Mouse (Mus musculus) forebrain, embryonic 12.5 days (tissue): ENCODE measurements around the gene Hist2h2be. TPM values are rescaled to one million over a fixed set of nuclear protein-coding genes. Genes with fewer than 3 reads are reported as not detected.
"Not testable (repeated sequence)": the region's sequence is repeated elsewhere in the genome, so short reads cannot be mapped to it uniquely, and the experiment has no call there.

Source experiments
- ATAC-seq: fragments of 200-750 bp; cut with Nextera tagmentation; 2 replicates; pipeline ENCODE4 v1.8.0; 2017; ENCODE audit warnings: moderate TSS enrichment; ENCODE audit not compliant: low FRiP score
- H3K27ac ChIP-seq: fragments of 300-500 bp; sonication (generic); 2 replicates; pipeline ENCODE4 v1.5.1; 2016; ENCODE audit warnings: mild to moderate bottlenecking
- H3K27me3 ChIP-seq: fragments of 300-500 bp; sonication (generic); 2 replicates; pipeline ENCODE4 v1.6.1; 2016; ENCODE audit warnings: mild to moderate bottlenecking
- H3K36me3 ChIP-seq: fragments of 300-500 bp; sonication (generic); replicated peaks from 2 replicates; pipeline ENCODE4 v1.6.1; 2016; ENCODE audit warnings: mild to moderate bottlenecking
- H3K4me1 ChIP-seq: fragments of 300-500 bp; sonication (generic); 2 replicates; pipeline ENCODE4 v1.6.1; 2016
- H3K4me2 ChIP-seq: fragments of 300-500 bp; sonication (generic); 2 replicates; pipeline ENCODE4 v1.6.1; 2016; ENCODE audit warnings: mild to moderate bottlenecking, moderate library complexity
- H3K4me3 ChIP-seq: fragments of 300-500 bp; sonication (generic); replicated peaks from 2 replicates; pipeline ENCODE4 v1.5.1; 2016; ENCODE audit warnings: mild to moderate bottlenecking
- H3K9ac ChIP-seq: fragments of 300-500 bp; sonication (generic); 2 replicates; pipeline ENCODE4 v1.6.1; 2016; ENCODE audit warnings: mild to moderate bottlenecking
- H3K9me3 ChIP-seq: fragments of 300-500 bp; sonication (generic); 2 replicates; pipeline ENCODE4 v1.6.1; 2016
- WGBS: fragments of 180-500 bp; shearing (Covaris S2); methylation state at CpG from one replicate; pipeline ENCODE4 v1.1.7; 2016; 5-methylcytosine and 5-hydroxymethylcytosine counted together
- polyA plus RNA-seq: library from polyadenylated mRNA; unstranded; fragments of >200 nt; fragmentation: Nextera tagmentation; extraction: Ambion mirVana; gene quantifications from 2 replicates; pipeline ENCODE4 v1.2.1, GENCODE M21; 2016

Gene Hist2h2be
- polyA plus RNA-seq, result 14.9 and 15.4 TPM in 2 replicates

DNA sequence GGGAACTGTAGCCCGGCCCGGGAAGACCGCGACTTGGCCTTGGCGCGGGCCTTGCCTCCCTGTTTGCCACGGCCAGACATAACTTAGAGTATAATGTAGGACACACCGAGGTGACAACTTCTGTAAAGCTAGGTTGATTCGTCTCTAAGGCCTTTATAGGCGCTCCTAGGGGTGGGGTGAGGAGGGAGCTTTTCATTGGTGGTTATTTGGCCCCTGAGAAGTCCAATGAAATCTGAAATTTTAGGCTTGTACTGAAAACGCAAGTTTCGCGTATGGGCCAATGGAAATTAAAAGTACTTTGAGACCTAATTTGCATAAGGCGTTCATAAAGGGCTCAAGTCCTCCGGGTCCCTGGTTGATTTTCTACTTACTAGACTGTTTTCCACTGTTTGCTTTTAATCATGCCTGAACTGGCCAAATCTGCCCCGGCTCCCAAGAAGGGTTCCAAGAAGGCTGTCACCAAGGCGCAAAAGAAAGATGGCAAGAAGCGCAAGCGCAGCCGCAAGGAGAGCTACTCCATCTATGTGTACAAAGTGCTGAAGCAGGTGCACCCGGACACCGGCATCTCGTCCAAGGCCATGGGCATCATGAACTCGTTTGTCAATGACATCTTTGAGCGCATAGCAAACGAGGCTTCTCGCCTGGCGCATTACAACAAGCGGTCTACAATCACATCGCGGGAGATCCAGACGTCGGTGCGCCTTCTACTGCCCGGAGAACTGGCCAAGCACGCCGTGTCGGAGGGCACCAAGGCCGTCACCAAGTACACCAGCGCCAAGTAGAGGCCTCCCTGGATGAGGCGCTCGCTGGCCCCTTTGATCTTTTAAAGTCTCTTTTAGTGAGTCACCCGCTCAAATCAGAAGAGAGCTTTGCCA, at the start of gene Hist2h2be, which contains the start of gene Hist2h2ac:
Gene Hist2h2be (plus strand): TSS at position 355 of the 875 bp plus-strand sequence.
Gene Hist2h2ac (minus strand): TSS at position 116 of the 875 bp plus-strand sequence.
- peak; percentile 87 for ATAC-seq
- Histone ChIP-seq H3K9me3 (no peaks in the 10 kb centered on the region), H3K4me2 (peak within 1 kb of the TSS; percentile 72), H3K9ac (peak within 1 kb of the TSS; percentile 87), H3K27ac (peak within 1 kb of the TSS; percentile 99), H3K4me1 (peaks cover 50% of the 10 kb centered on the region), H3K27me3 (no peaks in the 10 kb centered on the region), H3K4me3 (peak within 1 kb of the TSS; percentile 62), H3K36me3 (no peaks in the 10 kb centered on the region)
- WGBS, result under 1% methylated on average over 43 of the region's 43 CpGs

DNA sequence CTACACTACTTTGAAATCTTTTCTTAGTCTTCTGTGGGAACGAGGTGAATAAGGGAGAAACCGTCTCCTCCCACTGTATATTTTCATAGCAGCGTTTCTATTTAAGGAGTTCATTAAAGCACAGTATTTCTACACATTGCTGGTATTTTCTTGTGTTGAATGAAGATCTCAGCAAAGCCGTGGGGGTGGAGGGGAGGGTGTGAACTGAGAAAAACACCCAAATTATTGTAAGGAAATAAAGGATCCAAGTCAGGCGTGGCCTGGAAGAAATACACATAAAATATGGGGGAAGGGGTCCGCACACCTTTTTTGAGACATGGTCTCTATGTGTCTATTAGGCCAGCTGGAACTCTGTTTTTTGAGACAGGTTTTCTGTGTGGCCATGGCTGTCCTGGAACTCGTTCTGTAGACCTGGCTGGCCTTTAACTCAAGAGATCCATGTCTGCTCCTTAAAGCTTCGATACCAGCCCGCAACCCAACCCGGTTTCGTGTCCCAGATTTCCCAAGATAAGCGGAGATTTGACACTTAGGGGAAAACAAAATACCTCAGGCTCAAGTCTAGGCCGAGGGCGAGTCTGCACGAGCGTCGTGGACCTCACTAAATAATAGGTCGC, 49.2 kb upstream of the Hist2h2be start:
- Histone ChIP-seq H3K27me3 (no peaks in the 10 kb centered on the region), H3K9me3 (no peaks in the 10 kb centered on the region), H3K4me3 (peak overlapping the region; percentile 62), H3K4me1 (peaks cover 37% of the 10 kb centered on the region), H3K36me3 (peaks cover 41% of the 10 kb centered on the region), H3K4me2 (peak overlapping the region; percentile 64), H3K9ac (peak overlapping the region; percentile 82), H3K27ac (peak overlapping the region; percentile 98)
- 22% methylated on average over 18 of the region's 18 CpGs for WGBS
- ATAC-seq, result peak; percentile 30

DNA sequence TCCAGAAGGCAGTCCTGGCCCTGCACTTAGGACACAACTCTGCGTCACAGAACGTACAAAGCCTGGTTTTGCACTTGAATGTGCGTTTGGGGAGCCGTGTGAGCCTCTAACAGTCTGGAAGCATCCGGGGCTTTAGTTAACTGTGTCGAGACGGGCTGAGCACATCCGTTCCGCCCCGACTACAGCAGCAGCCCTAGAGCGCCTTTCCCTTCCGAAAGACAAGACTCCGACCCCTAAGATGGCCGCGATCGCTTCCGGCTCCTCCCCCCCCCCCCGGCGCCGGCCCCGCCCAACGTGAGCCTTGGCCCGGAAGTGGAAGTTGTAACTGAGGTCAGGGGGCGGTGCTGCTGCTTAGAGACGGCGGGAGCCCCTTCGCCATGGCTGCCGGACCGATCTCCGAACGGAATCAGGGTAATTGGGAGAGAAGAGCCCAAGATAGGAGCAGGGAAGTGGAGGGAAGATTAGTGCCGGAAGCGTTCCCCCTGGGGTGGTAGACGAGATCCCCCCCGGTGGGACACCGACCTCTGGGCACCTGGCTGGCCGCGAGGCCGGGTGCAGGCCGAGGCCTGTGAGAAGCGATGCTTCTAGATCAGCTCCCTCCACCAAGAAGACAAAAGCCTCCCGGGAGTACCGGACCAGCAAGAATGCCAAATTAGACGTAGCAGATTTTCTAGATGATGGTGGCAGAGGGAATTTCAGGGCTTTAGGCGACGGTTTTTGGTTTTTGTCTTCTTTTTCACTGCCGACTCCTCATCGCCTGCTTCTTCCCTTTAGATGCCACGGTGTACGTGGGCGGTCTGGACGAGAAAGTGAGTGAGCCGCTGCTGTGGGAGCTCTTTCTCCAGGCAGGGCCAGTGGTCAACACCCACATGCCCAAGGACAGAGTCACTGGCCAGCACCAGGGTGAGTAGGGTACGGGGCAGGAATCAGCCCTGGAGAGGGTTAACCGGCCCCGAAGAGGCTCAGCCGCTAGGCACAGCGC, 48.4 kb upstream of the Hist2h2be start, which contains the start of gene Sf3b4:
Gene Sf3b4 (plus strand): TSS at position 136 of the 982 bp plus-strand sequence.
- Histone ChIP-seq H3K27ac (peak within 1 kb of the TSS; percentile 98), H3K4me2 (peak within 1 kb of the TSS; percentile 94), H3K36me3 (peaks cover 45% of the 10 kb centered on the region), H3K9me3 (no peaks in the 10 kb centered on the region), H3K4me1 (peaks cover 37% of the 10 kb centered on the region), H3K9ac (peak within 1 kb of the TSS; percentile 82), H3K27me3 (no peaks in the 10 kb centered on the region), H3K4me3 (peak within 1 kb of the TSS; percentile 62)
- under 1% methylated on average over 51 of the region's 58 CpGs for WGBS
- ATAC-seq, result peak; percentile 94

DNA sequence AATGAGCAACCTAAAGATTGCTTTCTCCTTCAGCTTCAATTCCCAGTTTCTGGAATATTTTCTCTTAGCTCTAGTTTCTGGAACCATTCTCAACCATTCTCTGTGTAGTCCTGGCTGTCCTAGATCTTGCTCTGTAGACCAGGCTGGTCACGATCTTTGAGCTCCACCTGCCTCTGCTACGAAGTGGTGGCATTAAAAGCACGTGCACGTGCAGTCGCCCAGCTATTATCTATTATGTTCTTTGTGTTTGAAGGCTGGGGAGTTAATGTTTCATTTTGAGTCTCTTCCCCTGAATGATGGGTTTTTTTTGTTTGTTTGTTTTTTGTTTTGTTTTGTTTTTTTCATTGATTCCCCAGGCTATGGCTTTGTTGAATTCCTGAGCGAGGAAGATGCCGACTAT, 47.7 kb upstream of the Hist2h2be start:
- 36% methylated on average over 7 of the region's 7 CpGs for WGBS
- peak overlapping the region; percentile 82 for H3K9ac ChIP-seq

DNA sequence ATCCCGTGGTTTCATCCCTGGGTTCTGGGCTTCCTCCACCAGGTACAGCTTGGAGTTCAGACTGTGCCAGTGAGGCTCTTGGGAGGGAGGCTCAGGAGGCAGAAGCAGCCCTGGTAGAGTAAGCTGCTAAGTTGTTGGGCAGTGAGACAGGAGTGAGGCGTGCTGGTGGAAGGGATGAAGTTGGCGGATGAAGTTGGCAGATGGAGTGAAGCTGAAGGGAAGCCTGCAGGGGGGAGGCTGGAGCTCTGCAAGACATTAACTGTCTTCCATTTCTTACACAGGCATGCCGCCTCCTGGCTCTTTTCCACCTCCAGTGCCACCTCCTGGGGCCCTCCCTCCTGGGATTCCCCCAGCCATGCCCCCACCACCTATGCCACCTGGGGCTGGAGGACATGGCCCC, 46.9 kb upstream of the Hist2h2be start:
- Histone ChIP-seq H3K4me2 (peak overlapping the region; percentile 94), H3K36me3 (peaks cover 59% of the 10 kb centered on the region), H3K4me1 (peaks cover 37% of the 10 kb centered on the region)
- not testable (repeated sequence) for H3K9ac ChIP-seq, H3K9me3 ChIP-seq, H3K27me3 ChIP-seq, ATAC-seq, H3K4me3 ChIP-seq, H3K27ac ChIP-seq
- WGBS, result 88% methylated on average over 4 of the region's 4 CpGs

More for the DNA sequence above, 47.7 kb upstream of the Hist2h2be start:
- H3K4me1 ChIP-seq, result peaks cover 37% of the 10 kb centered on the region
- no peak for ATAC-seq
- H3K9me3 ChIP-seq, result no peaks in the 10 kb centered on the region
- H3K27me3 ChIP-seq, result no peaks in the 10 kb centered on the region
- H3K36me3 ChIP-seq, result peaks cover 52% of the 10 kb centered on the region
- H3K27ac ChIP-seq, result no peak overlapping the region
- H3K4me2 ChIP-seq, result peak overlapping the region; percentile 94
- peak overlapping the region; percentile 62 for H3K4me3 ChIP-seq

DNA sequence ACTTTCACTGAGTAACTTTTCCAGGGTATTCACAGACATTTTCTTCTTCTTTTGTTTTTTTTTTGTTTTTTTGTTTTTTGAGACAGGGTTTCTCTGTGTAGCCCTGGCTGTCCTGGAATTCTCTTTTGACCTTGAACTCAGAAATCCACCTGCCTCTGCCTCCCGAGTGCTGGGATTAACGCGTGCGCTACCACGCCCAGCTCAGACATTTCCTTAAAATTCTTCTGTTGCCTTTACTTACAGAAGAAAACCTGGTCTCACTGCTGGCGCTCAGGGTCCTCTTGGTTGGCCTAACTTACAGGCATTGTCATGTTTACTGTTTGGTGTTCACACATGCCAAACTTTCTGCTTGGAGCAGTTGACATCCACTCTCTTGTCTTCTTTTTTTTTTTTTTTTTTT, 45.7 kb upstream of the Hist2h2be start:
- Histone ChIP-seq H3K27me3 (no peaks in the 10 kb centered on the region), H3K4me3 (no peak overlapping the region), H3K27ac (no peak overlapping the region), H3K4me1 (peaks cover 36% of the 10 kb centered on the region), H3K9me3 (no peaks in the 10 kb centered on the region), H3K36me3 (peaks cover 49% of the 10 kb centered on the region), H3K4me2 (no peak overlapping the region), H3K9ac (no peak overlapping the region)
- ATAC-seq, result no peak
- 93% methylated on average over 6 of the region's 6 CpGs for WGBS

DNA sequence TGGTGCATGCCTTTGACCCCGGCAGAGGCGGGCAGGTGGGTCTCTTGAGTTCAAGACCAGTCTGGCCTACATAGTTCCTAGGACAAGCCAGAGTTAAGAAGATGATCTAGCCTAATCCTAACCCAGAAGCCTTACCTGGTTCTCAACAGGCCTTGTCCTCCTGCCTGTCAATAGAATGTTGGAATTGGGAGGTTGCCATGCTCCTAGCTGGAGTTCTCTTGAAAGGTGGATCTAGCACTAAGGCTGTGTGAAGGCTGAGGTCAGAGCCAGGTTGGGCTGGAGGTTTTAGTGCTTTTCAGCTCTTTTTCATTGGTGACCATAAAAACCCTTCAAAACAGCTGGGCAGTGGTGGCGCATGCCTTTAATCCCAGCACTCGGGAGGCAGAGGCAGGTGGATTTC, 42.5 kb upstream of the Hist2h2be start:
- peaks cover 41% of the 10 kb centered on the region for H3K4me1 ChIP-seq
- WGBS, result 93% methylated on average over 4 of the region's 4 CpGs

DNA sequence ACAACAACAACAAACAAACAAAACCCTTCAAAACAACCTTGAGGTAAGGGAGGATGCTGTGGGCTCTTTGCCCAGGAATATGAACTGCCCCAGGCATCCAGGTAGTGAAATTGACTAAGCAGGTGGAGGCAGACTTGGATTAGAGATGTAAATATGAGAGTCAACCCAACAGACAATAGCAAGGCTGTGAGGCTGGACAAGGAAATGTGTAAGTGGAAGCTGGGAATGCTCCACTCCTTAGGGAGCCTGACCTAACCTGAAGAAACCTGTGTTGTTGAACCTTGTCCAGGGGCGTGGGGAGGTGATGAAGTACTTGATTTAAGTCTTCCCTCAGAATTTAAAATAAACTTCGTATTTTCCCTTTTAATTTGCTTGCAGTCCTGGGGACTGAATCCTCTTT, 42.0 kb upstream of the Hist2h2be start:
- no peak overlapping the region for H3K4me2 ChIP-seq
- ATAC-seq, result no peak
- H3K9me3 ChIP-seq, result no peaks in the 10 kb centered on the region
- peaks cover 5% of the 10 kb centered on the region; the same call in 1 of the 2 replicates for H3K27me3 ChIP-seq
- H3K4me3 ChIP-seq, result no peak overlapping the region
- no peak overlapping the region for H3K27ac ChIP-seq
- peaks cover 37% of the 10 kb centered on the region for H3K4me1 ChIP-seq
- no peak overlapping the region for H3K9ac ChIP-seq
- WGBS, result 78% methylated on average over 2 of the region's 2 CpGs
- H3K36me3 ChIP-seq, result peaks cover 45% of the 10 kb centered on the region

More for the DNA sequence above, 42.5 kb upstream of the Hist2h2be start:
- Histone ChIP-seq H3K4me3 (no peak overlapping the region), H3K9me3 (no peaks in the 10 kb centered on the region), H3K36me3 (peaks cover 46% of the 10 kb centered on the region), H3K4me2 (no peak overlapping the region), H3K27ac (no peak overlapping the region), H3K9ac (no peak overlapping the region), H3K27me3 (peaks cover 5% of the 10 kb centered on the region; the same call in 1 of the 2 replicates)
- no peak for ATAC-seq

DNA sequence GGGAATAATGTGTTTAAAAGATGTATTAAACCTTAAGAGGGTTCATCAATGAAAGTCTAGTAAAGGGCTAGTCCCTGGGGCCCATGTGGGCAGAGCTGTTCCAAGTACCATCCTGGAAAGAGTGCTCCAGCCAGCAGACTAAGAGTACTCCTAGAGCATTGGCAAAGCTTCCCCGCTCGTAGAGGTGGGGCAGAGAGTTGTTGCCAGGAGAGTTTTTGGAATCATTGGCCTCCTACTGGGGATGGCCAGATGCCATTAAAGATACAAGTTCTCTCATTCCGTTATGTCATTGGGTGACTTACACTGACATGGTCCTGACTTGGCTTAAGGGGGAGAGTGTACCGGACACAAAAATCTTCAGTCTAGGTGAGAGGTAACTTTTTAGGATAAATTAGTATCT, 41.4 kb upstream of the Hist2h2be start:
- Histone ChIP-seq H3K9me3 (no peaks in the 10 kb centered on the region), H3K36me3 (peaks cover 39% of the 10 kb centered on the region), H3K4me3 (no peak overlapping the region), H3K9ac (no peak overlapping the region), H3K4me1 (peaks cover 31% of the 10 kb centered on the region), H3K27ac (0 out of 2 replicates have a peak overlapping the region, but pooled peaks have one; percentile 15), H3K4me2 (no peak overlapping the region), H3K27me3 (peaks cover 5% of the 10 kb centered on the region; the same call in 1 of the 2 replicates)
- ATAC-seq, result no peak
- 70% methylated on average over 4 of the region's 4 CpGs for WGBS

DNA sequence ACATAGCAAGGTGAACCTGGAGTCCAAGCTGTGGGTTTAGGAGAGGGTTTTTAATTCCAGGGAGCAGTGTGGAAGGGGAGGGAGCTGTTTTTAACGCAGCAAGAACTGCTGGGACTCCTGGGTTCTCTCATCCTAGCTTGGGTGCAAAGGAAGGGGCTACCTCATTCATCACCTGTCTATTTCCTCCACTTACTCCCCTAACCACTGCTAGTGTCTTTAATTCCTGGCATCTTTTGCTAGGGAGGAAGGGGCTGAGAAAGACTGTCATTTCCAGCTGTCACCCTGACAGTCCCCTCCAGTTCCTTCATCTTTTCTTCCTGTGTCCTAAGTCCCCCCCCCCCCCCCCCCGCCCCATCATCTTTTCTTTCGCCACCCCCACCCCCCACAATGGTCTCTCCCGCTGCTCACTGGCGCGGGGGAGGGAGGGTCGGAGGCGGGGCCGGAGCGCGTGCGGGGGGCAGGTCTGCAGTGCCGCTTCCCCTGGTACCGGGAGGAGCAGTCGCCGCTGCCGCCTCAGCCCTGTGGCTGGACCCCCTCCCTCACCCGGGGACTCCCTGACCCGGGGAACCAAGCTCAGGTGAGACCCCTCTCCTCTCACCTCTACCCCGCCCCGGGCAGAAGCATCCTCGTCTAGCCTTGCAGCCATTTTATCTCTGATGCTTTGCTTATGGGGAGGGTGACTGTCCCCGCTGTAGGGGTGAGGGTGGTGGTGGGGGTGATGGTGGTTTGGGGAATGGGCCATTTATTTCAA, 40.0 kb upstream of the Hist2h2be start, which contains the start of gene Sv2a:
Gene Sv2a (plus strand): TSS at position 425 of the 751 bp plus-strand sequence.
- WGBS, result 0% methylated on average over 15 of the region's 23 CpGs
- H3K4me1 ChIP-seq, result peaks cover 26% of the 10 kb centered on the region
- H3K27me3 ChIP-seq, result peaks cover 5% of the 10 kb centered on the region; the same call in 1 of the 2 replicates
- no peaks in the 10 kb centered on the region for H3K9me3 ChIP-seq
- peak within 1 kb of the TSS; percentile 83 for H3K4me2 ChIP-seq
- peaks cover 30% of the 10 kb centered on the region for H3K36me3 ChIP-seq
- H3K4me3 ChIP-seq, result peak within 1 kb of the TSS; percentile 56
- H3K27ac ChIP-seq, result peak within 1 kb of the TSS; percentile 71
- ATAC-seq, result peak; percentile 62
- H3K9ac ChIP-seq, result peak within 1 kb of the TSS; percentile 73
